Mouse (Mus musculus): ENCODE results near the gene Vmn1r211. TPM values are rescaled to one million over a fixed set of nuclear protein-coding genes. Genes with fewer than 3 reads are reported as not detected.
"Not testable (repeated sequence)": the region's sequence is repeated elsewhere in the genome, so short reads cannot be mapped to it uniquely, and the experiment has no call there.

Vmn1r211 gene
- not detected in 2 replicates for polyA plus RNA-seq (2016; fragmentation: Nextera tagmentation; extraction: Ambion mirVana)

DNA sequence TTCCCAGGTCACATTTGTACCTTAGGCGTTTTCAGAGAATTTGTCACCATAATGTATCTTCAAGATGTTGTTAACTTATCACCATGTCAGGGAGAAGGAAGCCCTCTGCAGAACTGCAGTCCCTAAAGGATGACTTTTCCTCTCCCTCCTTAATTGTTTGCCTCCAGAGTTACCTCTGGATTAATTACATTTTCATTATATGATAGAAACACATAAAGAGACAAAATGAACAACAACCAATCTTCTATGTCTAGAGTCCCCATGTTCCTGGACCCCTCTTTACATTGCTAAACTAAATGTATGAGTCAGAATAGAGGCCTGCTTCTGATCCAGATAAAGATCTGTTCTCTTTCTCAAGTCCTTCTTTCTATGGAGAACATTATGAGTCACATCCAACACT is at the start of gene Vmn1r211:
Gene Vmn1r211, minus strand, starts transcription at position 101 of the 400 bp plus-strand sequence.
- no peak within 1 kb of the TSS for H3K4me3 ChIP-seq
- ATAC-seq (ENCODE audit: low FRiP score, low read depth): no peak
- no peaks in the 10 kb centered on the region for H3K4me1 ChIP-seq
- no peak within 1 kb of the TSS for H3K9ac ChIP-seq
- no peaks in the 10 kb centered on the region for H3K36me3 ChIP-seq
- 88% methylated on average over 1 of the region's 1 CpGs for WGBS
- no peaks in the 10 kb centered on the region for H3K27me3 ChIP-seq (replicated peaks)
- H3K9me3 ChIP-seq: no peaks in the 10 kb centered on the region
- H3K4me2 ChIP-seq (replicated peaks): no peak within 1 kb of the TSS
- no peak within 1 kb of the TSS for H3K27ac ChIP-seq

DNA sequence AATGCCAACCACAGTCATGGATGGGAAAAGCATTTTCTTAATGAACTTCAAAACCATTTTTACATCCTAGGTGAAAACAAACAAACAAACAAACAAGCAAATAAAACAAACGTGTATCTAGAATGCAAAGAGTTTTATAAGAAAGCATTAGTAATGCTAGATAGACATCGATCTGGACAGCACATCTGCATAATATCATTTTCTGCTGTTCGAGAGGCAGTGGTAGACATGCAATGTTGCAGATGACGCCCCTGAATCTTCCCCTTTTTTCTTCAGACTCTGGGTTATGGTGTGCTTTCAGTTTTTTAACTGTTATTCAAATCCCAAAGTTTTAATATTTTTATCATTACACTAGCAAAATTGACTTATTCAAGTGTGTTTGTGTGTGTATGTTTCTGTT is 26.7 kb upstream of the Vmn1r211 start, which contains the start of gene Vmn1r212:
Gene Vmn1r212, minus strand, starts transcription at position 101 of the 400 bp plus-strand sequence.
- Histone ChIP-seq H3K27ac (no peak within 1 kb of the TSS), H3K9me3 (no peaks in the 10 kb centered on the region), H3K36me3 (no peaks in the 10 kb centered on the region), H3K4me1 (no peaks in the 10 kb centered on the region), H3K9ac (no peak within 1 kb of the TSS), H3K4me2 (replicated peaks) (no peak within 1 kb of the TSS), H3K4me3 (no peak within 1 kb of the TSS), H3K27me3 (replicated peaks) (no peaks in the 10 kb centered on the region)
- no peak for ATAC-seq (ENCODE audit: low FRiP score, low read depth)
- WGBS: 92% methylated on average over 4 of the region's 4 CpGs

DNA sequence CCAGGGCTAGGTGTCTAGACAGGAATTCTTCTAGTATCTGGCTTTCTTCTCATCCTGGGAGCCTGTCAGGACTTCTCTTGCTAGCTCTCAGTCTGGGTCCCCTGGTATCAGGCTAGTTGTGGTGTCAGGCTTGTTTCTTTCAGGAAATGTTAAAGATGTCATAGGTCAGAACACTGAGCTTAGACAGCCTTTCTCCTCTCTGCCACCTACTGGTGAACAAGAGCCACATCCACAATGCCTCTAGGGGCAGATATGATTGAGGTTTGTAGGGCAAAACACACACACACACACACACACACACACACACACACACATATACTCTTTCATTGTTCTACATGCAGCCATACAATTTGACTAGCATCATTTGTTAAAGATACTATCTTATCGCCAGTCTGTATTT is 21.9 kb upstream of the Vmn1r211 start:
- Histone ChIP-seq H3K4me1 (no peaks in the 10 kb centered on the region), H3K36me3 (no peaks in the 10 kb centered on the region), H3K27ac (no peak overlapping the region), H3K27me3 (replicated peaks) (no peaks in the 10 kb centered on the region), H3K4me2 (replicated peaks) (no peak overlapping the region), H3K9me3 (no peaks in the 10 kb centered on the region), H3K9ac (no peak overlapping the region), H3K4me3 (no peak overlapping the region)
- ATAC-seq (ENCODE audit: low FRiP score, low read depth): no peak
- 84% methylated on average over 1 of the region's 1 CpGs for WGBS

DNA sequence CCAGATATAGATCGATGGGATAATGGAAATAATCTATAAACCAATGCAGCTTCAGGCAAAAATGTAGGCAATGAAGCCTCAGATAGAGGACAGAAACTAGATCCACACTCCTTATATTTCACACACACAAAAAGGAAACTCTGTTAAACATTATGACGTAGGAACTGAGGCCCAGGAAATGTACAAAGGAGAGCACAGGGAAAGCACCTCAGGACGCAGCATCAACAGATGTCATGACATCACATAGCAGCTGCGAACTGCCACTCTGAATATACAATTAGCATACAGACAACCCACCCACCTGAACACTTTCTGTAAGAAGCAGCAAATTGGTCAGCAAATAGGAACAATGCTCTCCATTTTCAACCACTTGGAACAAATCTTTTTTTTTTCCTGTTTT is 2.6 kb downstream of the Vmn1r211 start:
- no peaks in the 10 kb centered on the region for H3K27me3 ChIP-seq (replicated peaks)
- no peak for ATAC-seq (ENCODE audit: low FRiP score, low read depth)
- H3K4me2 ChIP-seq (replicated peaks): no peak overlapping the region
- H3K4me1 ChIP-seq: no peaks in the 10 kb centered on the region
- no peak overlapping the region for H3K9ac ChIP-seq
- H3K27ac ChIP-seq: no peak overlapping the region
- H3K36me3 ChIP-seq: no peaks in the 10 kb centered on the region
- H3K4me3 ChIP-seq: no peak overlapping the region
- no peaks in the 10 kb centered on the region for H3K9me3 ChIP-seq
- WGBS: 85% methylated on average over 4 of the region's 4 CpGs

DNA sequence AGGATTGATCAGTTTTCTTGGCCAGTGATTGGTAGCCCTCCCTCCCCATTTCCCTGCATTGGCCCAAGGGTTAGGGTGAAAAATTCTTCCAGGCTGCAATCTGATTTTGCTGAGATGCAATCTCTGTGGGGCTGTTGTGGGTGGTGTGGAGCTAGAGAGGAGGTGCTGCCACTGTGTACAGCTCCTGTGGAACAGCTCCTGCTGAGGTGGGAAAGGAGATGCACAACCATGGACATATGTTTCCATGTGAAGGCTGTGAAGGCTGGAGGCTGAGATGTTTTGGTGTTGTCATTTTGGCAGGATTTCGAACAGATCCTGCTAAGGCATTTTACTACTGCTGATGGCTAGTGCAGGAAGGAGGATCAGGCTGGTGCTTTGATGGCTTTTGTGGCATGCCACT is 10.6 kb downstream of the Vmn1r211 start:
- no peak overlapping the region for H3K4me2 ChIP-seq (replicated peaks)
- H3K9ac ChIP-seq: no peak overlapping the region
- no peaks in the 10 kb centered on the region for H3K36me3 ChIP-seq
- 71% methylated on average over 1 of the region's 1 CpGs for WGBS
- H3K4me3 ChIP-seq: no peak overlapping the region
- H3K27me3 ChIP-seq (replicated peaks): no peaks in the 10 kb centered on the region
- no peaks in the 10 kb centered on the region for H3K9me3 ChIP-seq
- H3K27ac ChIP-seq: no peak overlapping the region
- H3K4me1 ChIP-seq: no peaks in the 10 kb centered on the region
- ATAC-seq (ENCODE audit: low FRiP score, low read depth): no peak

DNA sequence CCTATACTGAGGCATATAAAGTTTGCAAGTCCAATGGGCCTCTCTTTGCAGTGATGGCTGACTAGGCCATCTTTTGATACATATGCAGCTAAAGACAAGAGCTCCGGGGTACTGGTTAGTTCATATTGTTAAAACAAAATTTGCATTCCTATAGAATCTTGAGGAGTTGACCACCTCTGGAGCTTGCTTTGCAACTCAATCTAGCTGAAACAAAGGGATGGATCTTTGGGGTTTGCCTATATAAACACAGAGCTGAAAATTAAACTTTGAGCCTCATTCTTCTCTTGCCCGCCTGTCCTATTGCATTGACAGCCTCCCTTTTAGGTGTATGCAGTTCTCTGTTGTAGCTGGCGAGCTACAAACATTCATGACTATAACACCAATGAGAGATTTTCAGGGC is 13.1 kb downstream of the Vmn1r211 start:
- not testable (repeated sequence) for H3K9ac ChIP-seq; H3K4me3 ChIP-seq; H3K4me1 ChIP-seq; H3K4me2 ChIP-seq (replicated peaks); H3K27me3 ChIP-seq (replicated peaks); ATAC-seq (ENCODE audit: low FRiP score, low read depth); H3K9me3 ChIP-seq; H3K27ac ChIP-seq; H3K36me3 ChIP-seq
- WGBS: 57% methylated on average over 3 of the region's 3 CpGs

DNA sequence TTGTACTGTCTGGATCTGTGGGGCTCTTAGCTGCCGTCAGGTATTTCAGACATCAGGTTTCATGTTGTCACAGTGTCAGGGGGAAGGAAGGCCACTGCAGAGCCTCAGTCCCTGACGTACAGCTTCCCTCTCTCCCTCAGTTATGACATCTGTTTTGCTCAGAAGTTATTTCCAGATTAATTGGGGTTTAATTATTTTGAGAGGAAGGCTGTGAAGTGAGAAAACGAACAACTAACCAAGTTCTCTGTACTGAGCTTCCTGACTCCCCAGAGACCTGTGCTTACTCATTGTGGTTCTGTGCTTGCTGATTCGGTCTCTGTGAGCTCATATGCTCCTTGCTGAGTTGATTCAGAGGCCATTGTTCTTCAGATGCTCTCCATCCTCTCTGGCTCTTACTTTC is 26.1 kb downstream of the Vmn1r211 start, which contains the start of gene Vmn1r210:
Gene Vmn1r210, minus strand, starts transcription at position 101 of the 400 bp plus-strand sequence.
- no peak within 1 kb of the TSS for H3K4me3 ChIP-seq
- H3K4me1 ChIP-seq: no peaks in the 10 kb centered on the region
- H3K27ac ChIP-seq: no peak within 1 kb of the TSS
- H3K27me3 ChIP-seq (replicated peaks): no peaks in the 10 kb centered on the region
- H3K9ac ChIP-seq: no peak within 1 kb of the TSS
- no peaks in the 10 kb centered on the region for H3K9me3 ChIP-seq
- H3K36me3 ChIP-seq: no peaks in the 10 kb centered on the region
- H3K4me2 ChIP-seq (replicated peaks): no peak within 1 kb of the TSS
- no peak for ATAC-seq (ENCODE audit: low FRiP score, low read depth)
- 79% methylated on average over 4 of the region's 4 CpGs for WGBS

DNA sequence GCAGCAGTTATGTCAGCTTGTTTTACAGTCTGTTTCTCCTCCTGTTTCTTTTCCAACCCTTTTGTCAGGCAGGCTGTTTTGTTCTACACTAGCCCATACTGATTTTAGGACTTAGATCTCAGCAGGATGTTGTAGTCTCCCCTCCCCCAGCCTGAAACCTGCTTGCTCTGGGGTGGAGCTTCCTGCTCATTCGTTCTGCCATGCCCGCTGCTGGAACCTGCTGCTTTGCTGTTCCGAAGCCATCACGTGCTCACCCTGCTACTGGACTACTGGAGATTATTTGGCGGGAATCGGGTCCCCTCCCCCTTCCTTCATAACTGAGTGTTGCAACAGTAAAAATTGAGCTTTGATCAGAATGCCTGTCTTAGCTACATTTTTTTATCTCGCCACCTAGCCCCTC is 28.0 kb downstream of the Vmn1r211 start:
- 32% methylated on average over 7 of the region's 7 CpGs for WGBS
- not testable (repeated sequence) for H3K4me2 ChIP-seq (replicated peaks); H3K9ac ChIP-seq; ATAC-seq (ENCODE audit: low FRiP score, low read depth); H3K9me3 ChIP-seq; H3K4me3 ChIP-seq; H3K27ac ChIP-seq; H3K4me1 ChIP-seq; H3K36me3 ChIP-seq; H3K27me3 ChIP-seq (replicated peaks)

DNA sequence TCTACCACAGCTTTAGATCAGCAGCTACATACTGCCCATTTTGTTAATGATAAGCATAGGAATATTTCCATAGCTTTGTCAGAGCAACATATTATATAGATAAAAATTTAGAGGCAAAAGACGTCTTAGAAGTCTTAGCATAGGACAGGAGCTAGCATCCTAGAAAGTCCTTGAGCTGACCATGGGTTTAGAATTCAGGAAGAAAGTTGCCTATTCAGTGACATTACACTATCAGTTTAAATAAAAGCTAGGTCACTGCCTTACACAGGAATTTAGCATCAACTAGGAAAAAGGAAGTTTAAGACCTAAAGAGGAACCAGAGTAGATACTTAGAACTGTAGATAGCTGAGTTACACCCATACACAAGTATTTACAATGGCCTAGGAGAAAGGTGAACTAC is 35.8 kb downstream of the Vmn1r211 start:
- not testable (repeated sequence) for H3K9ac ChIP-seq; H3K27ac ChIP-seq; H3K36me3 ChIP-seq; H3K4me2 ChIP-seq (replicated peaks); H3K27me3 ChIP-seq (replicated peaks); H3K9me3 ChIP-seq; H3K4me1 ChIP-seq; ATAC-seq (ENCODE audit: low FRiP score, low read depth); H3K4me3 ChIP-seq
- 84% methylated on average over 1 of the region's 1 CpGs for WGBS

DNA sequence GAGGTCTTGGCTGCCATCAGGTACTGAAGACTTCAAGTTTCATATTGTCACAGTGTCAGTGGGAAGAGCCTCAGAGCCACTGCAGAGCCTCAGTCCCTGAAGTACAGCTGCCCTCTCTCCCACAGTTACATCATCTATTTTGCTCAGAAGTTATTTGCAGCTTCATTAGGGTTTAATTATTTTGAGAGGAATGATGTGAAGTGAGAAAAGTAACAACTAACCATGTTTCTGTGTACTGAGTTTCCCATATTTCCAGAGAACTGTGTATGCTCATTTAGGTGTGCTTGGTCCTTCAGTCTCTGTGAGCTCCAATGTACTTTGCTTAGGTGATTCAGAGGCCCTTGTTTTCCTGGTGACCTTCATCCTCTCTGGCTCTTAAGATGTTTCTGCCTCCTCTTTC is 47.8 kb downstream of the Vmn1r211 start, which contains the start of gene Vmn1r209:
Gene Vmn1r209, minus strand, starts transcription at position 101 of the 400 bp plus-strand sequence.
- not testable (repeated sequence) for H3K36me3 ChIP-seq; ATAC-seq (ENCODE audit: low FRiP score, low read depth); H3K9me3 ChIP-seq; H3K4me2 ChIP-seq (replicated peaks); H3K9ac ChIP-seq; H3K4me1 ChIP-seq; H3K4me3 ChIP-seq; H3K27me3 ChIP-seq (replicated peaks); H3K27ac ChIP-seq

Other genes with a start within 250 kb of the Vmn1r211 start
- gene Vmn1r206, start 233.3 kb downstream of the Vmn1r211 start, polyA plus RNA-seq (2016; fragmentation: Nextera tagmentation; extraction: Ambion mirVana): not detected in 2 replicates
- not detected in 2 replicates for gene Vmn1r207-ps, start 127.9 kb downstream of the Vmn1r211 start, polyA plus RNA-seq (2016; fragmentation: Nextera tagmentation; extraction: Ambion mirVana)
- not detected in 2 replicates for gene Vmn1r208, start 80.2 kb downstream of the Vmn1r211 start, polyA plus RNA-seq (2016; fragmentation: Nextera tagmentation; extraction: Ambion mirVana)
- not detected in 2 replicates for gene Vmn1r209, start 47.9 kb downstream of the Vmn1r211 start, polyA plus RNA-seq (2016; fragmentation: Nextera tagmentation; extraction: Ambion mirVana)
- gene Vmn1r210, start 26.2 kb downstream of the Vmn1r211 start, polyA plus RNA-seq (2016; fragmentation: Nextera tagmentation; extraction: Ambion mirVana): not detected in 2 replicates
- not detected in 2 replicates for gene Vmn1r212, start 26.6 kb upstream of the Vmn1r211 start, polyA plus RNA-seq (2016; fragmentation: Nextera tagmentation; extraction: Ambion mirVana)
- gene Vmn1r213, start 150.1 kb upstream of the Vmn1r211 start, polyA plus RNA-seq (2016; fragmentation: Nextera tagmentation; extraction: Ambion mirVana): not detected in 2 replicates
- gene Vmn1r214, start 172.9 kb upstream of the Vmn1r211 start, polyA plus RNA-seq (2016; fragmentation: Nextera tagmentation; extraction: Ambion mirVana): not detected in 2 replicates
- not detected in 2 replicates for gene Vmn1r215, start 210.5 kb upstream of the Vmn1r211 start, polyA plus RNA-seq (2016; fragmentation: Nextera tagmentation; extraction: Ambion mirVana)

Measured in neural tube, embryonic 12.5 days (tissue).